Mouse (Mus musculus) MEL (cell line): ENCODE results near the gene Hoxa9.

Source experiments
- BHLHE40 ChIP-seq: IDR thresholded peaks from 2 replicates; pipeline ENCODE4 v1.6.1; 2012; ENCODE audit warnings: low read depth, mild to moderate bottlenecking, inconsistent platforms, low read length, improper control_type of control experiment, borderline replicate concordance
- CHD1 ChIP-seq: IDR thresholded peaks from 2 replicates; pipeline ENCODE4 v1.6.1; 2012; ENCODE audit warnings: low read depth, mild to moderate bottlenecking, inconsistent platforms, low read length, improper control_type of control experiment
- CHD2 ChIP-seq: IDR thresholded peaks from 2 replicates; pipeline ENCODE4 v1.6.1; 2011; ENCODE audit warnings: low read length, improper control_type of control experiment
- CTCF ChIP-seq, 3 experiments: IDR thresholded peaks in 2 of 3; conservative IDR thresholded peaks in 1 of 3; 2 replicates each; pipeline ENCODE4 v1.5.1; 2011 to 2012; ENCODE audit warnings: low read length in 3 of 3, low read depth in 2 of 3, mild to moderate bottlenecking in 2 of 3, improper control_type of control experiment in 1 of 3, inconsistent platforms in 1 of 3, mixed read lengths in 1 of 3, moderate library complexity in 1 of 3; ENCODE audit not compliant: control insufficient read depth in 1 of 3, insufficient read depth in 1 of 3, poor library complexity in 1 of 3, severe bottlenecking in 1 of 3
- HCFC1 ChIP-seq: IDR thresholded peaks from 2 replicates; pipeline ENCODE4 v1.6.1; 2012; ENCODE audit warnings: low read depth, mild to moderate bottlenecking, inconsistent platforms, low read length, improper control_type of control experiment, moderate library complexity
- NRF1 ChIP-seq: IDR thresholded peaks from 2 replicates; pipeline ENCODE4 v1.6.1; 2014; ENCODE audit warnings: low read depth, mild to moderate bottlenecking, inconsistent platforms, low read length, improper control_type of control experiment, moderate library complexity; ENCODE audit not compliant: poor library complexity, insufficient read depth, severe bottlenecking
- POLR2A ChIP-seq, 2 experiments: IDR thresholded peaks; 2 replicates each; pipeline ENCODE4 v1.6.1; 2011 to 2012; ENCODE audit warnings: low read length in 2 of 2, mild to moderate bottlenecking in 2 of 2, control low read depth in 1 of 2, improper control_type of control experiment in 1 of 2, low read depth in 1 of 2, moderate library complexity in 1 of 2; ENCODE audit not compliant: control insufficient read depth in 1 of 2, insufficient read depth in 1 of 2, poor library complexity in 1 of 2
- RAD21 ChIP-seq: IDR thresholded peaks from 2 replicates; pipeline ENCODE4 v1.6.1; 2011; ENCODE audit warnings: mild to moderate bottlenecking, low read depth, low read length, improper control_type of control experiment
- TCF12 ChIP-seq: IDR thresholded peaks from 2 replicates; pipeline ENCODE4 v1.6.1; 2014; ENCODE audit warnings: low read depth, mild to moderate bottlenecking, inconsistent platforms, low read length, improper control_type of control experiment, moderate library complexity
- ZKSCAN1 ChIP-seq: IDR thresholded peaks from 2 replicates; pipeline ENCODE4 v1.6.1; 2012; ENCODE audit warnings: low read depth, mild to moderate bottlenecking, inconsistent platforms, low read length, improper control_type of control experiment, moderate library complexity

- TF ChIP-seq CTCF (IDR thresholded peaks at IDR 0.05 in 2 of 3, conservative IDR thresholded peaks at IDR 0.05 in 1 of 3; ENCODE audit: control insufficient read depth in 1 of 3, insufficient read depth in 1 of 3, low read depth in 2 of 3, low read length in 3 of 3, poor library complexity in 1 of 3, severe bottlenecking in 1 of 3) (no peak), CHD2 (no peak), RAD21 (no peak), NRF1 (no peak), ZKSCAN1 (no peak), POLR2A (IDR thresholded peaks at IDR 0.05; ENCODE audit: control insufficient read depth in 1 of 2, insufficient read depth in 1 of 2, low read depth in 1 of 2, low read length in 2 of 2, poor library complexity in 1 of 2) (no peak), TCF12 (no peak), BHLHE40 (no peak), CHD1 (no peak), HCFC1 (no peak)
Observed at GRCm38 (mm10) chr6:52177806-52178205, 53.1 kb downstream of the Hoxa9 start.
